ENCODE assay signal across 8 mouse cellular contexts in genomic region chr4:152177537-152178343, GRCm38 (mm10). TPM values are rescaled to one million over a fixed set of nuclear protein-coding genes. Genes with fewer than 3 reads are reported as not detected.
DNase-seq lines count a peak whose midpoint lies in the region; ATAC-seq and TF ChIP-seq lines count a peak whose summit lies in the region.

TSS of gene Acot7 (plus strand) at chr4:152178134.

- 0 out of 2 replicates have a peak, but pooled peaks cover 1% of the 10 kb centered on the region for H3K79me2 ChIP-seq in heart, adult 2 months (replicated peaks; ENCODE audit: control insufficient read depth, insufficient read depth, low read length)

- peak within 1 kb of the TSS; percentile 92 for H3K9ac ChIP-seq in embryonic facial prominence, embryonic 14.5 days (ENCODE audit: low read depth, low read length)
- peak within 1 kb of the TSS; percentile 93 for H3K9ac ChIP-seq in heart, adult 2 months (ENCODE audit: low read depth, low read length)
- peak within 1 kb of the TSS; percentile 86 for H3K9ac ChIP-seq in limb, embryonic 12.5 days (replicated peaks)
- H3K9ac ChIP-seq in midbrain, embryonic 14.5 days (replicated peaks; ENCODE audit: low read length), result peak within 1 kb of the TSS; percentile 81

- no peaks in the 10 kb centered on the region for H3K36me3 ChIP-seq in embryonic facial prominence, embryonic 14.5 days (ENCODE audit: control insufficient read depth, insufficient read depth, low read length)
- no peaks in the 10 kb centered on the region for H3K36me3 ChIP-seq in heart, adult 2 months (ENCODE audit: control insufficient read depth, insufficient read depth, low read length)
- H3K36me3 ChIP-seq in limb, embryonic 12.5 days, result no peaks in the 10 kb centered on the region
- H3K36me3 ChIP-seq in midbrain, embryonic 14.5 days (ENCODE audit: control insufficient read depth, insufficient read depth, low read length), result peaks cover 3% of the 10 kb centered on the region; the same call in 1 of the 2 replicates

- peak within 1 kb of the TSS; percentile 97 for H3K4me2 ChIP-seq in embryonic facial prominence, embryonic 14.5 days (ENCODE audit: low read depth, low read length)
- H3K4me2 ChIP-seq in limb, embryonic 12.5 days, result peak within 1 kb of the TSS; percentile 97
- peak within 1 kb of the TSS; percentile 94 for H3K4me2 ChIP-seq in midbrain, embryonic 14.5 days (ENCODE audit: low read length)

- H3K4me1 ChIP-seq in bone marrow, adult 2 months (ENCODE audit: control insufficient read depth, insufficient read depth, low read length), result peaks cover 2% of the 10 kb centered on the region; the same call in 1 of the 2 replicates
- H3K4me1 ChIP-seq in embryonic facial prominence, embryonic 14.5 days (ENCODE audit: control insufficient read depth, insufficient read depth, low read length), result peaks cover 5% of the 10 kb centered on the region
- peaks cover 4% of the 10 kb centered on the region for H3K4me1 ChIP-seq in heart, adult 2 months (ENCODE audit: control insufficient read depth, insufficient read depth, low read length)
- peaks cover 17% of the 10 kb centered on the region for H3K4me1 ChIP-seq in limb, embryonic 12.5 days (replicated peaks)
- H3K4me1 ChIP-seq in midbrain, embryonic 14.5 days (ENCODE audit: control insufficient read depth, insufficient read depth, low read length), result peaks cover 13% of the 10 kb centered on the region

- TF ChIP-seq CTCF in bone marrow, adult 2 months (IDR thresholded peaks at IDR 0.05; ENCODE audit: control insufficient read depth, insufficient read depth, low read length), result no peak
- TF ChIP-seq CTCF in heart, adult 2 months (IDR thresholded peaks at IDR 0.05), result no peak

- H3K27me3 ChIP-seq in embryonic facial prominence, embryonic 14.5 days (replicated peaks; ENCODE audit: control insufficient read depth, insufficient read depth, low read length), result peaks cover 18% of the 10 kb centered on the region
- H3K27me3 ChIP-seq in heart, adult 2 months (ENCODE audit: control insufficient read depth, insufficient read depth, low read length), result no peaks in the 10 kb centered on the region
- peaks cover 48% of the 10 kb centered on the region for H3K27me3 ChIP-seq in limb, embryonic 12.5 days
- H3K27me3 ChIP-seq in midbrain, embryonic 14.5 days (ENCODE audit: control insufficient read depth, insufficient read depth, low read length), result peaks cover 18% of the 10 kb centered on the region

- TF ChIP-seq POLR2A in bone marrow, adult 2 months (IDR thresholded peaks at IDR 0.05; ENCODE audit: borderline replicate concordance, control insufficient read depth, low read depth, low read length), result peak; percentile 22; the same call in 1 of the 2 replicates
- 0 out of 2 replicates have a peak, but pooled peaks have one; percentile 51 for TF ChIP-seq POLR2A in heart, adult 2 months (IDR thresholded peaks at IDR 0.05; ENCODE audit: insufficient read depth, low read depth, low read length)

- under 1% methylated on average over 98 of the region's 108 CpGs for WGBS in bone marrow, adult 2 months
- 0% methylated on average over 24 of the region's 108 CpGs for WGBS in embryonic facial prominence, embryonic 14.5 days
- WGBS in heart, adult 2 months, result under 1% methylated on average over 86 of the region's 108 CpGs
- WGBS in limb, embryonic 12.5 days, result under 1% methylated on average over 104 of the region's 108 CpGs
- under 1% methylated on average over 91 of the region's 108 CpGs for WGBS in midbrain, embryonic 14.5 days

- intact Hi-C loops in heart, adult 2 months (cut with DNase I), result loop anchor here (10.0 kb wide), 1 partner anchor 317 kb away; no protein-coding TSS in a partner anchor

- H3K27ac ChIP-seq in bone marrow, adult 2 months (ENCODE audit: control insufficient read depth, insufficient read depth, low read depth, low read length, poor library complexity), result peak within 1 kb of the TSS; percentile 93
- peak within 1 kb of the TSS; percentile 24 for H3K27ac ChIP-seq in embryonic facial prominence, embryonic 14.5 days (replicated peaks; ENCODE audit: low read depth, low read length)
- H3K27ac ChIP-seq in heart, adult 2 months, result peak within 1 kb of the TSS; percentile 94
- H3K27ac ChIP-seq in limb, embryonic 12.5 days, result peak within 1 kb of the TSS; percentile 64; the same call in 1 of the 2 replicates
- H3K27ac ChIP-seq in midbrain, embryonic 14.5 days (replicated peaks; ENCODE audit: low read depth, low read length), result peak within 1 kb of the TSS; percentile 84

- H3K9me3 ChIP-seq in embryonic facial prominence, embryonic 14.5 days (ENCODE audit: control insufficient read depth, low read length), result no peaks in the 10 kb centered on the region
- H3K9me3 ChIP-seq in limb, embryonic 12.5 days, result no peaks in the 10 kb centered on the region
- no peaks in the 10 kb centered on the region for H3K9me3 ChIP-seq in midbrain, embryonic 14.5 days (ENCODE audit: control insufficient read depth, low read length)

- DNase-seq in 3T3-L1 (ENCODE audit: low read depth, low spot score), result peak; percentile 82
- DNase-seq in embryonic facial prominence, embryonic 14.5 days (ENCODE audit: low spot score), result peak; percentile 96
- DNase-seq in heart, adult 2 months, result peak; percentile 93
- DNase-seq in kidney, adult 8-10 months, result peak; percentile 86 to 89
- peak; percentile 97 for DNase-seq in midbrain, embryonic 14.5 days
- DNase-seq in spleen, adult 12 weeks (ENCODE audit: low spot score), result peak; percentile 80

- peak within 1 kb of the TSS; percentile 73 for H3K4me3 ChIP-seq in bone marrow, adult 2 months (replicated peaks; ENCODE audit: control insufficient read depth, low read depth, low read length)
- peak within 1 kb of the TSS; percentile 66 for H3K4me3 ChIP-seq in embryonic facial prominence, embryonic 14.5 days (ENCODE audit: low read depth, low read length)
- peak within 1 kb of the TSS; percentile 66 for H3K4me3 ChIP-seq in heart, adult 2 months
- H3K4me3 ChIP-seq in limb, embryonic 12.5 days (replicated peaks), result peak within 1 kb of the TSS; percentile 64
- peak within 1 kb of the TSS; percentile 71 for H3K4me3 ChIP-seq in midbrain, embryonic 14.5 days (replicated peaks; ENCODE audit: low read depth, low read length)

- peak; percentile 97 for ATAC-seq in embryonic facial prominence, embryonic 14.5 days (ENCODE audit: low read depth)
- peak; percentile 91 for ATAC-seq in limb, embryonic 12.5 days (ENCODE audit: insufficient number of reproducible peaks, insufficient read depth, low FRiP score, low TSS enrichment, low read depth)
- peak; percentile 97 for ATAC-seq in midbrain, embryonic 14.5 days (ENCODE audit: low FRiP score, low TSS enrichment)

- TF ChIP-seq EP300 in heart, adult 2 months (IDR thresholded peaks at IDR 0.05; ENCODE audit: insufficient read depth, low read depth, low read length), result no peak

RNA-seq across cellular contexts. Expression of gene Acot7, which starts in this region (rescaled TPM):
- 12.4 and 32.0 TPM in 2 replicates for polyA plus RNA-seq in bone marrow, adult 2 months (2011; ENCODE audit: insufficient read depth, insufficient read length, low replicate concordance, missing spikeins)
- 70.1 and 71.8 TPM in 2 replicates for polyA plus RNA-seq in embryonic facial prominence, embryonic 14.5 days (2014; fragmentation: Nextera tagmentation; extraction: Ambion mirVana)
- total RNA-seq in heart, adult 2 months (2021), result 10 to 100 TPM; 58.1 to 64.8 TPM
- 51.7 and 65.0 TPM in 2 replicates for polyA plus RNA-seq in heart, adult 2 months (2012; rRNA removed)
- polyA plus RNA-seq in limb, embryonic 12.5 days (2016; fragmentation: Nextera tagmentation; extraction: Ambion mirVana), result 37.6 and 40.2 TPM in 2 replicates
- polyA plus RNA-seq in midbrain, embryonic 14.5 days (2014; fragmentation: Nextera tagmentation; extraction: Ambion mirVana), result 276 and 368 TPM in 2 replicates

Comparison
In these comparisons a context has a peak if more than half of its experiments do, and no peak if none do; other contexts are left out.
1. Peak in every context shown above with its lines: DNase-seq, ATAC-seq, H3K4me3 ChIP-seq and H3K27ac ChIP-seq.
2. H3K27ac ChIP-seq: peak in every context shown above with its lines; median percentile 94 in heart, adult 2 months; 93 in bone marrow, adult 2 months; 84 in midbrain, embryonic 14.5 days; 64 in limb, embryonic 12.5 days; 24 in embryonic facial prominence, embryonic 14.5 days.